In the genomic region with DNA sequence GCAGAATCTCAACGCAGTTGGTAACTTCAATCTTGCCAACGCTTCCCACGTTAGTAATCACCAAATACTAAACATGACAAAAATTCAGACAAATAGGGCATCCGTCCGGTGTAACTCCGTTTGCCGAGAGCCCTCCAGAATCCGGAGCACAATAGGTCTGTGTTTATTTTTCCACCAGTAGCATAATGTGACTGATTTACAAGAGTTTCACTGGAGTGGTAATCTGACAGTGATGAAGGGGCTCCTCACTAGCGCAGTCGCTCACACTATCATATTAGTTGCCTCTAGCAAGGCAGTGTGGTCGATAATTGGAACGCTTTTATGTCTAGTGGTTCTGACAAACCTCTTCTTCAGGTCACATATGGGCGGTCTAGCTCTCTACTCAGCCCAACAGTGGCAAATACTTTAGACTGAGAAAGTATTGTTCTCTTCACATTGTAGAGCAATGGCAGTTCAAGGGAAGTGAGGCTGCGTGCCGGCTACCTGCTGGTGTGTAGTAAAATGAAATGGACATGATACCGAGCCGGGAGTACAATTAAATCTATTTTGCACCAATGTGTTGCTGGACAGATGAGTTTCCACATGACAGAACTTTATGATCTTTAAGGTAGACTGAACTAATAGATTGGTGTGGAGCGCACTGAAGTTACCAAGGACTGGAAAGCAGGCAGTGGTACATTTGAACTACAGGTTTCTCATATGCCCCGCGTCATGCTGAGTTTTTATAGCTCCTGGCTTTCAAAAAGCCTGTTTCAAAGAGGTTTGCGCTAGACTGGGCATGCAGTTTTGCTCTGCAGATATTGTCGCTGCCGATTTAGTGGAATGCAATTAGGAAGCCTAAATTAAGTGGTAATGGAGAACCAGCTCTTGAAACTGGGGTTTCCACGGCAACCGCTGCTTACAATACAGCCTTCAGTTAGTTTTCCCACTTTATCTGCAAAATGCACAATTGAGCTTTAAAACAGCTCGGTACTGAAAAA, we compare ENCODE assay signal across 8 mouse cellular contexts.
DNase-seq lines count a peak whose midpoint lies in the region; ATAC-seq lines count a peak whose summit lies in the region.

No protein-coding gene starts in this region.

- ATAC-seq in heart, embryonic 12.5 days (ENCODE audit: insufficient number of reproducible peaks, low FRiP score), result no peak
- ATAC-seq in frontal cortex, adult (ENCODE audit: low TSS enrichment), result peak; percentile 24; the same call in 1 of the 2 replicates
- peak; percentile 62 for ATAC-seq in midbrain, embryonic 13.5 days
- ATAC-seq in monocyte, adult 5-6 weeks (replicated peaks; ENCODE audit: insufficient number of reproducible peaks, low FRiP score, low TSS enrichment, poor library complexity, severe bottlenecking), result no peak

- H3K36me3 ChIP-seq in heart, embryonic 12.5 days, result no peaks in the 10 kb centered on the region
- H3K36me3 ChIP-seq in midbrain, embryonic 13.5 days, result no peaks in the 10 kb centered on the region

- H3K4me2 ChIP-seq in heart, embryonic 12.5 days, result peak overlapping the region; percentile 42
- peak overlapping the region; percentile 51 for H3K4me2 ChIP-seq in midbrain, embryonic 13.5 days (replicated peaks)

- no peak for DNase-seq in heart, postnatal 4 days
- DNase-seq in layer of hippocampus, adult 8-10 months (ENCODE audit: low spot score in 2 of 2), result peak; percentile 73 to 77
- no peak for DNase-seq in B cell, adult 2 months
- no peak for DNase-seq in heart, postnatal 25 days (ENCODE audit: low spot score)

- no peaks in the 10 kb centered on the region for H3K4me1 ChIP-seq in heart, embryonic 12.5 days (replicated peaks)
- H3K4me1 ChIP-seq in midbrain, embryonic 13.5 days (replicated peaks), result peaks cover 36% of the 10 kb centered on the region

- no peak overlapping the region for H3K27ac ChIP-seq in heart, embryonic 12.5 days (ENCODE audit: poor library complexity, severe bottlenecking)
- H3K27ac ChIP-seq in midbrain, embryonic 13.5 days, result peak overlapping the region; percentile 63

- 68% methylated on average over 26 of the region's 26 CpGs for WGBS in heart, embryonic 12.5 days
- 30% methylated on average over 26 of the region's 26 CpGs for WGBS in midbrain, embryonic 13.5 days

- intact Hi-C loops in heart, postnatal 25 days (cut with DNase I), result loop anchor here (5.0 kb wide), 1 partner anchor 152 kb away; no protein-coding TSS in a partner anchor

- H3K4me3 ChIP-seq in heart, embryonic 12.5 days, result no peak overlapping the region
- peak overlapping the region; percentile 17 for H3K4me3 ChIP-seq in midbrain, embryonic 13.5 days (replicated peaks)

- H3K9me3 ChIP-seq in heart, embryonic 12.5 days (replicated peaks), result no peaks in the 10 kb centered on the region
- no peaks in the 10 kb centered on the region for H3K9me3 ChIP-seq in midbrain, embryonic 13.5 days

- no peaks in the 10 kb centered on the region for H3K27me3 ChIP-seq in heart, embryonic 12.5 days (replicated peaks)
- 0 out of 2 replicates have a peak, but pooled peaks cover 6% of the 10 kb centered on the region for H3K27me3 ChIP-seq in midbrain, embryonic 13.5 days

- H3K9ac ChIP-seq in heart, embryonic 12.5 days, result no peak overlapping the region
- no peak overlapping the region for H3K9ac ChIP-seq in midbrain, embryonic 13.5 days (replicated peaks)

Comparison
In these comparisons a context has a peak if more than half of its experiments do, and no peak if none do; other contexts are left out.
1. ATAC-seq: peak in frontal cortex, adult (single experiment) and midbrain, embryonic 13.5 days (single experiment); none in heart, embryonic 12.5 days (single experiment) and monocyte, adult 5-6 weeks (single experiment).
2. DNase-seq: peak in layer of hippocampus, adult 8-10 months (2 of 2); none in heart, postnatal 4 days (single experiment), B cell, adult 2 months (0 of 2) and heart, postnatal 25 days (single experiment).